Mouse (Mus musculus) cerebellum, adult 11 months (tissue): ENCODE results near the gene Emc10.

ENCODE experiments used
- DNase-seq: peaks from one replicate; pipeline ENCODE4 v3.0.0; 2022

The Emc10 gene

DNA sequence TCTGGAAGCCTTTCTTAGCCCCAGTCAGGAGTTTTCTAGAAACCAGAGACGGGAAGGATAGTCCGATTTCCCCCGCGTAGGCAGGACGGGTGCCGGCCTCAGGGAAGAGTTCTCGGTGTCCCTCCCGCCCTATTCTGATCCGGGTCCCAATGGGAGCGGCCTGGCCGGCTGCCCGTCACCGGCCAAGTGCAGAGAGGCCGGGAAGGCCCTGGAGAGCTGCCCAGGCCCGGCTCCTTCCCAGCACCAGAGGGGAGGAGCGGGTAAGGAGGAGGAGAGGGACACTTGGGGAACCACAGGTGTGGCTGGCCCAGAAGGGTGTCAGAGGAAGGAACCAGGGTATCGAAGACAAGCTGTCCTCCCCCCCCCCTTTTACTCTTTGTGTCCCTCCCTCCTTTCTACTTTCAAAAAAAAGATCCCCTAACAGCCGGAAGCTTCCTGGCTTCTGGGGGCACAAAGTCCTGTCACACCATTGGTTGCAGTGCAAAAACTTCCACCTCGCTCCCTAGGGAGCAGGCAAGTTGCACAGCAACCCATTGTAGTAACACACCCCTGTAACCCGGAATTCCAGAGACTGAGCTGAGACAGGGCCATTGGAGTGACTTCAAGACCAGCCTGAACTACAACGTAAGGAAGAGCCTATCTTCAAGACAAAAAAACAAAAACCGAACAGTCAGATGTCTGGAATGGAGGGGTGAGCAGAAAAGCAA, 28.9 kb upstream of the Emc10 start:
- DNase-seq: no peak

DNA sequence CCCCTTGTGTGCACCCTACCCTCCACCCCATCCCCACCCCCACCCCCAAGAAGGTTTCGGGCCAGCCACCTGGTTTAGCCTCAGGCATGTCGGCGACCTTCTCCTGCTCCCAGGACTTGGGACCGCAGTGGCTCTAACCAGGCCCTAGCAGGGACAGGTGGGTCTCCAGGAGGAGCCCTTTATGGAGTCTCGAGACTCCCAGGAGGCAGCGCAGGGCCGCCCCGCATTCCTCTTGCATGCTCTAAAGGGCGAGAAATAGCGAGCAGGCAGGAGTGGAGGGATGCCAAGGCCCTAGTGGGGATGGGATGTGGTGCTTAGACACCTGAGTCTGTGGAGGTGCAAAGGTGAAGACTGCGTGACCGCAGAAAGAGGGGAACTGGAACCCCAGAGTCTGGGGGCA, 28.2 kb upstream of the Emc10 start, which contains the start of gene Mybpc2:
Gene Mybpc2 (minus strand): TSS at position 155 of the 400 bp plus-strand sequence.
- DNase-seq: no peak

DNA sequence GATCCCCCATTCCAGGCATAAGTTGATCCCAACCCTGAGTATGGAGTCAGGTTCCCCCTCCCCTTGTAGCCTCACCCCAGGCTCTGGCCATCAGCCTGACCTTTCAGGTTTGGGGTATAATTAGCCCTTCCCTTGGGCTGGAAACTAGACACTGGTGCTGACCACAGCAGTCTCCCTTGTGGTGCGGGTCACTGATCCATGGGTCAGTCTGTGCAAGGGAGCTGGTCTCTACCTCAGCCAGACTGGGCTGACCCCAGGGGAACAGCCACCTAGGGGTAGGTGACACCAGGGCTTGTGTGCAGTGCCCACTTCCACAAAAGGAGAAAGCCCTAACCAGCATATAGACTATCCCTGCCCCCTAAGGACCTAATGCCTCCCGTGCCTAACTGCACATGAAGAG, 26.7 kb upstream of the Emc10 start:
- no peak for DNase-seq

DNA sequence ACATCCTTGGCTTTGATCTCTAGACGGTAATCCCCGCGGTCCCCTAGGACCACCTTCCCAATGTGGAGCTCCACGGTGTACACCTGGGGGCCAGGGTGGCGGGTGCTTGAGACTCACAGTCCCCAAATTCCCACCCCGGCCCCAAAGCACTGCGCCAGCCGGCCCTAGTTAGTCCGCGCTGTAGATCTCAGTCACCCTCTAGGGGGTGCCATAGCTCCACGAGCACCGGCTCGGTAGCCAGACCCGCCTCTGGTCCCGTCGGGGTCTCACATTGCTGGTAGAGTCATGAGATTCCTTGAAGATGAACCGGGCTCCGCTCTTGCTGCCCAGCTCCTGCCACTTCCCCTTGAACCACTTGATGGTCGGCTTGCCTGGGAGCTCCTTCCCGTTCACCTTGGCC, 25.4 kb upstream of the Emc10 start:
- DNase-seq: peak; percentile 64

DNA sequence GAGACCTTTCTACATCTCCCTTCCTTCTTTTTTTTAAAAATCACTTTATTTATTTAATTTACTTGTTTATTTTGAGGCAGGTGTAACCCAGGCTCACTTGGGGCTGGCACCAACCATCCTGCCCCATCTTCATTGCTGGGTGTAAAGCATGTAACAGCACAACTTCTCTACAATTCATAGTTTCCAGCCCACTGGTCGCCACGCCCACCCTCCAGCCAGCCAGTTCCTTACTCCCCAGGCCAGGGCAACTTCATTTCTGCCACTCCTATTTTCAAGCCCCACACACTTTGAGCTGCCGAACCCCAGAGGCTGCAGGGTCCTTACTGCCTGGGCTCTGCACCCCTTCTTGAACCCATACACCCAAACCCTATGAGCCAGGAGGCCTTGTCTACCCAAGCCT, 24.7 kb upstream of the Emc10 start:
- no peak for DNase-seq

DNA sequence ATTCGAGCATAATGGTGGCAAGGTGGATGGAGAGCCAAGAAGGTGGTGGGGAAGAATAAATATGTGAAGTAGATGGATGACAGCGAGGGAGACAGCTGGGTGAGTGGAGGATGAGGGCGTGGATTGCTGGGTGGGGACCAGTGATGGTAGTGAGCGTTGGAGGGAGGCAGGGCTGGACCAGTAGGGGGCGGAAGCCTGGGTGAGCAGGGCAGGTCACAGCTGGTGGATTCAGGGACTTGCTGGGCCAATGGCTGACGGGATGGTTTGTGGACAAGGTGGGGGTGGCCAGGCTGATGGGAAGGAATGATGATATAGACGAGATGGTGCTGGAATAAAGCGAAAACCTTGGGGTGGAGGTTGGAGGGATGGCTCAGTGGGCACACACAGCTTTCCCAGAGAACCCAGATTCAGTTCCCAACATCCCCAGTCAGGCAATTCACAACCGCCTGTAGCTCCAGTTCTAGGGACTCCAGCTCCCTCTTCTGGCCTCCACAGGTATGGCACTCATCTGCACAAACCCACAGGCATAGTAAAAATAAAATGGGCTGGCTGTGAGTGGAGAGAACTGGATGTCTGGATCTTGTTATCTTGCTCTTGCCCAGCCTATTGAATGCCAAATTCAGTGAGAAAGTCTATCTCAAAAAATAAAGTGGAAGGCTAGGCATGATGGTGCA, 23.0 kb upstream of the Emc10 start:
- no peak for DNase-seq

DNA sequence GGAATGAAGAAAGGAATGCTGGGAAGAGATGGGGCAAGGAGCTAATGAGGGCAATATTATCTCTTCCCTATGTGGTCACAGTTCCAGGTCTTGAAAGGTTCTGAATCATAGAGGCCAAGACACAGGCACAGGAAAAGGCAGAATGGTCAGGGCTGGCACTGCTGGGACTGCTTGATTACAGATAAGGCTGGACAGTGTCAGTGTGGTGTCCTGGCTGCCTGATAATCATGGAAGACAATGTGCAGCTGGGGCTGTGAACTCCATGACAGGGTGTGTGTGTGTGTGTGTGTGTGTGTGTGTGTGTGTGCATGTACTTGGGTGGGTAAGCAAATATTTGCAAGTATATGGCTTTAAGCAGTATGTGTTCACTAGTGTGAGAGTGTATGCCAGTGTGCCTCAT, 11.2 kb upstream of the Emc10 start:
- DNase-seq: no peak

DNA sequence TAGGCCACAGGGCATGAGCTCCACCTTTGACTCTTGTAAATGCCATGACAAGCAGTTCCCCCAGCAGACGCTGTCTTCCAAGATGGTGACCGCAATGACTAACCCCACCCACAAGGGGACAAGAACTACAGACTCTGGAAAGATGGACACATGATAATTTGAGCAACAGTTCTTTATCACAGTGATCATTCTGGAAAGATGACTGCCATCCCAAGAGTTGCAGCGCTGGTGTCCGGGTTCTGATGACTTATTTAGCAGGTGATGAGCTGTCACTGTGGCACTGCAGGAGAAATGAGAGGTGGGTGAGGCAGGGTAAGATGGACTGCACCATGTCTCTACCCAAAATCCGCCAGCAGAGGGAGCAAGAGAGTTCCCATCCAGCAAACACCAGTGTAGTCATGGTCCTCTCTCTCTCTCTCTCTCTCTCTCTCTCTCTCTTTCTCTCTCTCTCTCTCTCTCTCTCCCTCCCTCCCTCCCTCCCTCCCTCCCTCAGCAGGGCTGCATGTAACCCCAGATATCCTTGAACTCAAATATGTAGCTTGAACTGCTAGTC, 5.3 kb upstream of the Emc10 start:
- DNase-seq: peak; percentile 70

DNA sequence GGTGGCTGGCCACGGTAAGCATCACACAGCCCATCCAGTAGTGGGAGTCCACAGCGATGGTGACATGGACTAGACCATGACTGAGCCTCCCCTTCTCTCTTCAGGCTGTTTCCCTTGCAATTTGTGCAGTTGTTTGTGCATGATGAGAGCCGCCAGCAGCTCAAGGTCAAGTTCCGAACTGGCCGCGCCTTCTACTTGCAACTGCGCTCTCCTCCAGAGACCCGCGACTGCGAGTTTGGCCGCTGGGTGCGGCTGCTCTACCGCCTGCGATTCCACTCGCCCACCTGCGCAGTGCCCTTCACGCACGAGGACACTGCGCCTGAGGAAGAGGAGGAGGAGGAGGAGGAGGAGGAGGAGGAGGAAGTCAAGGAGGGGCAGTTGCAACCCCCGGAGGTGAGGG, 3.7 kb upstream of the Emc10 start:
- DNase-seq: no peak

DNA sequence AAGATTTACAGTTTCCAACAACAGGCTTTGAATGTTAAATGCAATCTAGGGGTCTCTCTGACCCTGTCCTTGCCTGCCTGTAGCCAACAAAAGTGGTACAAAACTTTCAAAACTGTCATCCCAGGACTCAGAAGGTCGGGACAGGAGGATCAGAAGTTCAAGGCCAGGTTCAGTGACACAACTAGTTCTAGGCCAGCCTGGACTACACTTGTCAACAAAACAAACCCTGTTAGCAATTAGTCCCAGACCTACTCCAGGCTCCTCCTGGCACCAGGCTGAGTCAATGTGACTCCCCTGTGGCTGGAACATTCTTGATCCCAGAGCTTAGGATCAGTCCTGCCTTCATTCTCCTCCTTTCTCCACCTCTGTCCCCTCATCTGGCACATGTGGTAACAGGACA, 2.6 kb upstream of the Emc10 start:
- no peak for DNase-seq

DNA sequence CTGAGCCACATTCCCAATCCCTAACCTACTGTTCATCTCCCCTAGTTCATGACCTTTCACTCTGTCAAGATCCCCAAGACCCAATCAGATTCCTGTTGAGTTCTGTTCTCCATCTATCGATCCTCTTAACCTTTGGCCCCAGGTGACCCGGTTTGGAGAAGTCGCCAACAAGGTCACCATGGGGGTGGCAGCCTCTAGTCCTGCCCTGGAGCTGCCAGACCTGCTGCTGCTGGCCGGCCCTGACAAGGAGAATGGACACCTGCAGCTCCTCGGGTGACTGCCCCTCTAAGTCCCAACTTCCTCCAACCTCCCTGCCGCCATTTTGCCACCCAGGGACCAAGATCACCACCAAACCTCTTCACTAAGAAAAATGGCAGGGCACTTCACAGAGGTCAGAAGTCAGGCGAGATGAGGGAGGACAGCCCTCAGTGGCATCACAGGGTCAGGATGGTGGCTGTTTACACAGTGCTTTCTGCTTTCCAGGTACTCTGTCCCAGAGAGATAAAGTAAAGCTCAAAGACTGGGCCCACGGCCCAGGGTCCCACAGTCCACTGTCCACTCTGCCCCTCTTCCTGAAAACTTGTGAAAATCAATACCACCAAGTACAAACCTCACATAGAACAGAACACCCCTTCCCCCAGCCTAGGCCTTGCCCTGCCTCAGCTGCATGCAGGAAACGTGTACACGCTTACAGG, 1.2 kb upstream of the Emc10 start:
- DNase-seq: no peak

DNA sequence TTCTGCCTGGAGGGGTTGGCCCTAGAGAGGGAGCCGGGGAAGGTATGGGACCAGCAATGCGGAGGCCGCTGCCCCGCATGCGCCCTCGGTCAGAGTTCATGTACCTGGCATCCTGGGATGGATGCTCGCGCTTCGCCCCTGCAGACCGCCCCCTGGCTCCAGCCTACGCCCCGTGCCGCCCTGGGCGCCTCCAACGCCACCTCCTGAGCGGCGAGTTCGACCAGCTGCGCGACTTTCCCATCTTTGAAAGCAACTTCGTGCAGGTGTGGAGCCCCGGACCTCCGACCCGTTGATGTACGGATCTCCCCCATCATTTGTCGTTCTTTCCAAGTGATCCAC, 411 bp upstream of the Emc10 start:
- no peak for DNase-seq

DNA sequence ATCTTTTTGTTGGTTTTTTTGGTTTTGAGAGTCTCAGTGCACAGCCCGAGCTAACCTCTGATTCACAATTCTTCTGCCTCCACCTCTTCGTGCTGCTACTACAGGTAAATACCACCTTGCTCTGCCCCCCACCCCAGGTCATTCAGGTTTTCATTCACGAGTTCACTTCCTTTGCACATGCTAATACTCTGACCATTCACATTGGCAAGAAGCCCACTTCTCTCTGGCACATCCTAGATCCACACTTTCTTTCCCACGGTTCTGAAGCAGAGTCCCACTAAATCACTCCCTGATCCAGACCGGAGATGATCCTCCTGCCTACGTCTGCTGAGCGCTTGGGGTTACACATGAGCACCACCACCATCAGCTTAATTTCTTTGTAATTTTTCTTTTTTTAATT, 1.2 kb downstream of the Emc10 start:
- no peak for DNase-seq

DNA sequence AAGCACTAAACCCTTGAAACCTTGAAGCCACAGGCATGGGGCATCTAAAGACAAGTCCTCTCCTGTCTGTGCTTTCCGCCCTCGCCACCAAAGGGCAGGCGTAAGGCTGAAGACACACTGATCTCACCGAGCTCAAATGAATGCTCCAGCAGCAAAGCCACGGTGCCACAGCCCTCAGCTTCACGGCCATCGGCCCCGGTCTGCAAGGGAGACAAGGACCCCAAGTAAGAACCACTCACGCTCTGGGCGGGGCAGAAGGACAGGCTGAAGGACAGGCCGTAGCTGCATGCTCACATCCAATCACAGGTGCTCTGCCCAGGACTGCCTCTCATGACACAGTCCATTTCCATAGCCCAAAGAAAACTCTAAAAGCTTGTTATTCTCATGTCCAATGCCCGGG, 1.6 kb downstream of the Emc10 start:
- DNase-seq: no peak

DNA sequence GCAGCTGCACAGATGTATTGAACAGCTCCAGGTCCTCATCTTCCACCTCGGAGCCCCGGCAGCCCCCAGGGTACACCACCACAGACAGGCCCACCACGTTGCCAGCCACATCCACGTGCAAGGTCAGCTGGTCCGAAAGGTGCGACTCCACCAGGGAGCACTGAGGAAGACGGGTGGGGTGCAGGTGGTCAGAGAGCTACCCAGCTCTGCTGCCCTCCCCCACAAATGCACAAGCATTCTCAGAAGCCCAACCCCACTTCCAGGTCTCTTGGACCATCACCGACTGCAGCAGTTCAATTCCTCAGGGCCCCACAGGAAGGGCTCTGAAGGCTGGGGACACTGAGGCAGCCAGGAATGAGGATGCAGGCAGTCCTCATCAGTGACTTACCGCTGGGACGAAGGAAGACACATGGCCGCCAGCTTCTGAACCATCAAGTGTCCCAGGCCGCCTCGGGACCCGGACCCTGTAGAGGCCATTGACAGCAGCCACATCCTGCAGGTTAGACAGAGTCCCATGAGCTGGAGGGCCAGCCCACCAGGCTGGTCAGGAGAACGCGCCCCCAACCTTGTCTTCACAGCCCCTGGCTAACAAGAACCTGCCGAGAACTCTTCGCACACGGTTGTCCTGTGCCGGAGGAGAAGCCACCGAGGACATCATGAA, 4.0 kb downstream of the Emc10 start:
- no peak for DNase-seq

DNA sequence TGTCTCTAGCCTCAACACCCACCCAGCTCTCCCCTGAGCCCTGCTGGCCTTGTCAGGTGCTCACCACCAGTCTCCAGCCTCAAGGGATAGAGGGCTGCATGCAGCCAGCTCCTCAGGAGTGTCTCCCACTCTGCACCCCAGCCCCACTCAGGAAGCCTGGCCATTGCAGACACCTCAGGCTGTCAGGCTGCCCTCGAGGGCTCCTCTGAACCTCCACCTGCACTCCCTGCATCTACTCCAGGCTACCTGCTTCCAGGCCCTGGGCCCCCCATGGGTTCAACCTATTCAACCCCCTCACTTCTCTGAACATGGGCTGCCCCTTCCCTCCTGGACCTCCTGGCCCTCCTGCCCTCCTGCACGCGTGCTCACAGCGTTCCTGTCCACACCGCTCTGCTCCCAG, 4.9 kb downstream of the Emc10 start:
- no peak for DNase-seq

DNA sequence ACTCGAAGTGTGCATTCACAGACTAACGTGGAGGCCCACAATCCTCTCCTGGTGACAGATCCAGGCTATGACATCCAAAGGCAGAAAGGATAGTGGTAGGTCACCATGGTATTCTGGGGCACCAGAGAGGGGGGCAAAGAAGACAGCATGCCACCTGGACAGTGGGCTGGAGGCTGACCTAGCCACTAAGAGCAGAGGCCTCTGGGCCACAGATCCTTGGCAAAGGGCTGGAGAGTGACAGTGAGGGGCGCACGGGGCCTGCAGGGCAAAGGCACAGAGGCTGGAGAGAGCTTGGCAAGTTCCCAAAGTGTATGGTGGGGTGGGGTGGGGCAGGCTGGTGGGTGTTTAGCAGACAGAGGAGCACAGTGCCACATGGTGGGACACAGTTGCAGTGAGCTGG, 6.0 kb downstream of the Emc10 start:
- no peak for DNase-seq

DNA sequence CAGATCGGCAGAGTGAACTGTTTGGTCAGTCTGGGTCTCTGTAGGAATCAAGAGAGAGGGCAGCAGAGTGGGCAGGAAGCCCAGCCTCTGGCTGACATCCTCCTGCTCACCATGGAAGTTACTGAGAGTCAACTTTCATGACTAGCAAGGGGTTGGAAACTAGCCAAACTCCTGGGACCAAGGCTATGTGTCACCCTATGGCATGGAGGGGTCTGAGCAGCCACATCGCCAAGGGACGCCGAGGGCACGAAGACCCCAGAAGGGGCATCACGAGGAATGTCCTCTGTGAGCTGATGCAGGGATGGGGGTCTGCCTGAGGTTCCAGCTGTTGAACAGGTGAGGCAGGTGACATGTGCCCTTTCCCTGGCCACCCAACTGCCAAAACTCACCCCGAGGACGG, 7.8 kb downstream of the Emc10 start:
- DNase-seq: no peak

DNA sequence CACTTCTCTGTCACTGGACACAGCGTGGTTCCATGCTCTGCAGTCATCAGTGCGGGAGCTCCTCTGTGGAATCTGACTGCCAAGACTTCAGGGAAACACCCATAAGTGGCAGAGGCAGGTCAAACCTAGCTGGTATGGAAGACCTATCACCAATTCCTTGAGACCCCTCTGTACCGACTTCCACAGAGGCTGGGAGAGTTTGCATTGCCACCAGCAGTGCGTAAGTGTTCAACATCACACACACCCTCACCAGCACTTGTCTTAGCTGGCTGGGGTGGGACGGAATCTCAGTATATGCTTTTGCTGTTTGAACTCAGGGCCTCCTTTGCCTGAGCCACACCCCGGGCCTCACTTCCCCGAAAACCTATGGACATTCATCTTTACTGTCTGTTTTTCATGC, 8.4 kb downstream of the Emc10 start:
- DNase-seq: no peak

DNA sequence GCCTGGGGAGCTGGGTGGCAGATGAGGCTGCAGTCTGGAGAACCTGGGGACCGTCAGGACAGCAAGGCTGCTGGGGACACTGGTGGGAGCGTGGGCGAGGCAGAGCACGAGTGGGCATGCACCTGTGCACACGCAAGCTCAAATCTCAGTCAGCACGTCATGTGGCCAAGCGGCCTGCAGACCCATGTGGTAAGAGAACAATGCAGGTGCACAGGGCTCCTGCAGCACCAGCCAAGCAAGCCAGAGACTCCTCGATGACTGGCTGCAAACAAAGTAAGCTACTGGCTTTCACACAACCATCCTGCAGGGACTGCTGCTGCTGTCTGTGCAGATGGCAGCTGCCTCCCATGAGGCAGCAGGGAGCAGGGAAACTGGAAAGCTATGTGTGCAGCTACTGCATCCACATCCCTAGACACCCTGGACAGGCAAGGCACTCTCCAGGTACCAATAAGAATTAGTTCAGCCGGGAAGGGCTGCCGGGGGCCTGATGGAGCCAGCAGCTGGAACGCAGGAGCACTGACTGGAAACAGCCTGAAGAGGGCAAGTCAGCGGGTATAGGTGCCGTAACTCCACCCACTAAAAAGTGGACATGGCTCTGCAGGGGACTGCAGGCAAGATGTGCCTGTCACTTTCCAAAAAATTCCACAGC, 9.3 kb downstream of the Emc10 start:
- DNase-seq: no peak

DNA sequence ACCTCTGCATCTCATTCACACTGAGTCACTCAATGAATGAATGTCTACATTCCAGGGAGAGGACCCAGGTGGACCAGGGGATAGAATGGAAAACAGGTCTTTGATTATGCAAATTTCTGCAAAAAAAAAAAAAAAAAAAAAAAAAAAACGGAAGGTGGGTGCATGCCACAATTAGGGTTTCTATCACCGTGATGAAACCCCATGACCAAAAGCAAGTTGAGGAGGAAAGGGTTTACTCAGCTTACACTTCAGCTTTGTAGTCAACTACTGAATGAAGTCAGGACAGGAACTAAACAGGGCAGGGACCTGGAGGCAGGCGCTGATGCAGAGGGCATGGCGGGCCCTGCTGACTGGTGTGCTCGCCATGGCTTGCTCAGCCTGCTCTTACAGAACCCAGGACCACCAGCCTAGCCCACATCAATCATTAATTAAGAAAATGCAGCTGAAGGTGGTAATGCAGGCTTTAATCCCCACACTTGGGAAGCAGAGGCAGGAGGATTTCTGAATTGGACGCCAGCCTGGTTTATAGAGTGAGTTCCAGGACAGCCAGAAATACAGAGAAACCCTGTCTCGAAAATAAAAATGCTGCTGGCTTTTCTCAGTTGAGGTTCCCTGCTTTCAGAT, 10.6 kb downstream of the Emc10 start:
- no peak for DNase-seq

DNA sequence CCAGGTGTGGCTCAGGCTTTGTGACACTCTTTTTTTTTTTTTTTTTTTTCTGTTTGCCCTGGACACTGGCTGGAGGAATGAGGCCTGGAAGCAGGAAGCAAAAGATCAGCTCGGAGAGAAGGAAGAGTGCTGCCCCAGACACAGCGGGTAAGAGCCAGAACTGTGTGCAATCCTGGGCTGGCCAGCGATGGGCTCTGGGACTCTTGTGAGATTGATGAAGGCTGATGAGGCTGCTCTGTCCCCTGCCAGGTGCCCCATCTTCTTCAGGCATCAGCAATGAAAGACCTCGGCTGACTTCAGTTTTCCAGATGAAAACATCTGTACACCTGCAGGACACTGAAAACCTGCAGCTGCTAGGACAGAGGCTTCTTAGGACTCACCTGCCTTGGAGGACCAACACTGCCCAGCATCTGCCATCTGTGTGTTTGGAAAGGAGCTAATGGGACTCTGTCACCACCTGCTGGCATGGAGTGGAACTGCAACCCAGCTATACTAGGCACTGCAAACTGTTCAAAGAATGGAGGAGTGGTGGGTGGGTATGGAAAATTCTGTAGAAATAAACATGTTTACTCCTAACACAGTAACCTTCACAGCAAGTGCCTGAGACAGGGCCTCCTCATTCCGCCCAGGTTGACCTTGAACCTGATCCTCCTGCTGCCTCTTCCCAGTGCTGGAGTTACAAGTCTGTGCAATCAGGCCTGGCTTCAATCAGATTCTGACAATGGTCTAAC, 11.3 kb downstream of the Emc10 start:
- peak; percentile 79 for DNase-seq
